Comparison of ENCODE assay signal across 9 mouse cellular contexts in the genomic region with DNA sequence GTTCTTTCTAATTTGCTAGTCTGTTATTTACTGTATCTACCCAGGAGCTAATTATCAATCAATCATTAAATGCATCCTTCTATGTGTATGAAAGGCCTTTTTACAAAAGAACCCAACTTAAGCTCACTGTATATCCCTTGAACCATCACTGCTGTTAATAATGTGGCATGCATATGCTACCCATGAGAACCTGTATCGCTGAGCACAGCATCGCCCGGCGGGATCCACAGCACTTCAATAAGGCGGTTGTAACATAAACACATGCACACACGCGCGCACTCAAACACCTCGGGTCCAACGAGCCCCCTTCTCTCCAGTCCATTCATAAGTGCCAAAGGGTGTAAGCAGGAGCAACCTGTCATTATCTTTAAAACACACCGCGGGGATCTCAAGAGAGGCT. TPM values are rescaled to one million over a fixed set of nuclear protein-coding genes. Genes with fewer than 3 reads are reported as not detected.
A peak's percentile ranks its signal among the peaks of the same experiment; 100 is the strongest.
DNase-seq lines count a peak whose midpoint lies in the region; ATAC-seq and TF ChIP-seq lines count a peak whose summit lies in the region.
"Had no signal": no experiment of that assay in that cellular context is flagged by ENCODE, and none has a peak within 500 bp of the region (broad histone marks: within the 10 kb centered on the region; RNA-seq: fewer than 3 reads in every experiment).

No protein-coding gene starts in this region.

- no peak overlapping the region for H3K9ac ChIP-seq in liver, embryonic 12.5 days
- H3K9ac ChIP-seq in stomach, postnatal 0 days (ENCODE audit: low read length), result no peak overlapping the region

- no peak for TF ChIP-seq CTCF in stomach, postnatal 0 days (IDR thresholded peaks at IDR 0.05; ENCODE audit: low read depth)

- H3K27me3 ChIP-seq in liver, embryonic 12.5 days (replicated peaks), result peaks cover 11% of the 10 kb centered on the region
- H3K27me3 ChIP-seq in stomach, postnatal 0 days (ENCODE audit: control insufficient read depth, insufficient read depth, low read length), result no peaks in the 10 kb centered on the region

- peak overlapping the region; percentile 59 for H3K4me2 ChIP-seq in liver, embryonic 12.5 days
- peak overlapping the region; percentile 85 for H3K4me2 ChIP-seq in stomach, postnatal 0 days (replicated peaks; ENCODE audit: low read depth)

- H3K9me3 ChIP-seq in liver, embryonic 12.5 days (replicated peaks), result no peaks in the 10 kb centered on the region
- H3K9me3 ChIP-seq in stomach, postnatal 0 days (ENCODE audit: control insufficient read depth, low read length), result no peaks in the 10 kb centered on the region

- TF ChIP-seq EP300 in stomach, postnatal 0 days (optimal IDR thresholded peaks at IDR 0.05), result no peak

- no peak overlapping the region for H3K4me3 ChIP-seq in liver, embryonic 12.5 days
- H3K4me3 ChIP-seq in stomach, postnatal 0 days (ENCODE audit: low read depth, low read length), result peak overlapping the region; percentile 62

- no peaks in the 10 kb centered on the region for H3K36me3 ChIP-seq in liver, embryonic 12.5 days
- H3K36me3 ChIP-seq in stomach, postnatal 0 days (ENCODE audit: control insufficient read depth, insufficient read depth, low read length), result no peaks in the 10 kb centered on the region

- DNase-seq in layer of hippocampus, adult 18-20 months (ENCODE audit: low spot score in 2 of 2), result peak; percentile 11 to 41
- DNase-seq in layer of hippocampus, postnatal 25 days (ENCODE audit: extremely low spot score in 1 of 2, low spot score in 1 of 2), result no peak
- peak; percentile 53 to 69 for DNase-seq in cerebellum, postnatal 25 days
- peak; percentile 24 to 31 for DNase-seq in frontal cortex, postnatal 36 days (ENCODE audit: low spot score in 2 of 2)
- DNase-seq in stomach, postnatal 0 days (ENCODE audit: low spot score), result no peak
- DNase-seq in T-cell, adult 2 months (ENCODE audit: low spot score), result no peak
- DNase-seq in thymus, adult 18-20 months, result no peak

- ATAC-seq in liver, embryonic 12.5 days, result no peak
- no peak for ATAC-seq in stomach, postnatal 0 days (ENCODE audit: low FRiP score, low TSS enrichment)
- ATAC-seq: Patski had no signal

- 5% methylated on average over 12 of the region's 12 CpGs for WGBS in liver, embryonic 12.5 days (ENCODE audit: insufficient replicate concordance)
- WGBS in stomach, postnatal 0 days, result 8% methylated on average over 12 of the region's 12 CpGs

- 0 out of 2 replicates have a peak, but pooled peaks cover 3% of the 10 kb centered on the region for H3K4me1 ChIP-seq in liver, embryonic 12.5 days
- H3K4me1 ChIP-seq in stomach, postnatal 0 days (replicated peaks; ENCODE audit: control insufficient read depth, insufficient read depth), result no peaks in the 10 kb centered on the region; the same call in 1 of the 2 replicates

- no peak overlapping the region for H3K27ac ChIP-seq in liver, embryonic 12.5 days
- H3K27ac ChIP-seq in stomach, postnatal 0 days (replicated peaks), result no peak overlapping the region

RNA-seq across cellular contexts. Expression of a gene that starts 0.8 kb away (rescaled TPM):
- 10 to 100 TPM; 11.3 to 13.6 TPM for total RNA-seq in layer of hippocampus, adult 18-20 months (2021)
- total RNA-seq in layer of hippocampus, postnatal 25 days (2021), result 10 to 100 TPM; 16.5 to 20.3 TPM
- 2.3 and 2.9 TPM in 2 replicates for polyA plus RNA-seq in liver, embryonic 12.5 days (2016; fragmentation: Nextera tagmentation; extraction: Ambion mirVana)
- polyA plus RNA-seq in stomach, postnatal 0 days (2015; fragmentation: Nextera tagmentation; extraction: Ambion mirVana), result 5.9 and 6.4 TPM in 2 replicates
- polyA plus RNA-seq: Patski had no signal

Comparison
In these comparisons a context has a peak if more than half of its experiments do, and no peak if none do; other contexts are left out.
1. DNase-seq: peak in layer of hippocampus, adult 18-20 months (2 of 2), cerebellum, postnatal 25 days (2 of 2) and frontal cortex, postnatal 36 days (2 of 2); none in layer of hippocampus, postnatal 25 days (0 of 2), stomach, postnatal 0 days (single experiment), T-cell, adult 2 months (single experiment) and thymus, adult 18-20 months (0 of 2).